Mouse (Mus musculus) cerebellum, adult 2 months (tissue): ENCODE measurements at regions not wholly inside any gene's neighbourhood (a gene's known extent, or its start where the extent isn't known, plus 50 kb on each side); places are given as distances from the start of the nearest gene placed in this dataset.

Source experiments
- CTCF ChIP-seq: fragments of 200-500 bp; IDR thresholded peaks from 2 replicates; pipeline ENCODE4 v1.5.1; 2011; ENCODE audit warnings: low read depth, mild to moderate bottlenecking, control low read depth, low read length, moderate library complexity, borderline replicate concordance; ENCODE audit not compliant: insufficient read depth
- POLR2A ChIP-seq: fragments of 200-500 bp; IDR thresholded peaks from 2 replicates; pipeline ENCODE4 v1.6.1; 2011; ENCODE audit warnings: low read length, control low read depth, borderline replicate concordance; ENCODE audit not compliant: insufficient read depth

GRCm38 (mm10) chr17:79447170-79447569 lies 92.3 kb upstream of the Cdc42ep3 start:
- TF ChIP-seq CTCF (no peak), POLR2A (no peak)
